Mouse (Mus musculus) urinary bladder, postnatal 14 days (tissue): ENCODE measurements around the gene Rrp1b.
A peak's percentile ranks its signal among the peaks of the same experiment; 100 is the strongest.

Experiments
- DNase-seq: peaks from one replicate; pipeline ENCODE4 v3.0.0; 2021; ENCODE audit warnings: low spot score

Rrp1b gene

GRCm38 (mm10) chr17:32035609-32036508, at the start of gene Rrp1b, which contains the start of gene Hsf2bp:
Gene Rrp1b (plus strand): TSS chr17:32036100.
Gene Hsf2bp (minus strand): TSS chr17:32036349.
- DNase-seq, result peak; percentile 74

- DNase-seq, result no peak
Observed at GRCm38 (mm10) chr17:31986915-31987314, 49.0 kb upstream of the Rrp1b start.

GRCm38 (mm10) chr17:31989035-31989434, 46.9 kb upstream of the Rrp1b start:
- DNase-seq, result no peak

- no peak for DNase-seq
Observed at GRCm38 (mm10) chr17:31992004-31992403, 43.9 kb upstream of the Rrp1b start.

GRCm38 (mm10) chr17:31993354-31993753, 42.5 kb upstream of the Rrp1b start:
- no peak for DNase-seq

GRCm38 (mm10) chr17:31994132-31994531, 41.8 kb upstream of the Rrp1b start:
- no peak for DNase-seq

- DNase-seq, result no peak
Observed at GRCm38 (mm10) chr17:31995784-31996183, 40.1 kb upstream of the Rrp1b start.

- DNase-seq, result no peak
Observed at GRCm38 (mm10) chr17:31996331-31996730, 39.6 kb upstream of the Rrp1b start.

- DNase-seq, result no peak
Observed at GRCm38 (mm10) chr17:31998351-31998750, 37.5 kb upstream of the Rrp1b start.

GRCm38 (mm10) chr17:32003251-32003650, 32.6 kb upstream of the Rrp1b start:
- no peak for DNase-seq

GRCm38 (mm10) chr17:32006800-32007199, 29.1 kb upstream of the Rrp1b start:
- no peak for DNase-seq

- DNase-seq, result no peak
Observed at GRCm38 (mm10) chr17:32011694-32012093, 24.2 kb upstream of the Rrp1b start.

GRCm38 (mm10) chr17:32012254-32012653, 23.6 kb upstream of the Rrp1b start:
- no peak for DNase-seq

GRCm38 (mm10) chr17:32013659-32014058, 22.2 kb upstream of the Rrp1b start:
- no peak for DNase-seq

- DNase-seq, result no peak
Observed at GRCm38 (mm10) chr17:32016481-32016880, 19.4 kb upstream of the Rrp1b start.

GRCm38 (mm10) chr17:32018127-32018894, 17.6 kb upstream of the Rrp1b start:
- no peak for DNase-seq

- DNase-seq, result no peak
Observed at GRCm38 (mm10) chr17:32021981-32022380, 13.9 kb upstream of the Rrp1b start.

- no peak for DNase-seq
Observed at GRCm38 (mm10) chr17:32022551-32022950, 13.3 kb upstream of the Rrp1b start.

- DNase-seq, result peak; percentile 38
Observed at GRCm38 (mm10) chr17:32023088-32023487, 12.8 kb upstream of the Rrp1b start.

- peak; percentile 24 for DNase-seq
Observed at GRCm38 (mm10) chr17:32024671-32025073, 11.2 kb upstream of the Rrp1b start.

- peak; percentile 78 for DNase-seq
Observed at GRCm38 (mm10) chr17:32025386-32025785, 10.5 kb upstream of the Rrp1b start.

- DNase-seq, result peak; percentile 21
Observed at GRCm38 (mm10) chr17:32027666-32028065, 8.2 kb upstream of the Rrp1b start.

GRCm38 (mm10) chr17:32028301-32028700, 7.6 kb upstream of the Rrp1b start:
- no peak for DNase-seq
